Mouse (Mus musculus) intestine, postnatal 0 days (tissue): Measurements from ENCODE around the gene Macrod1. TPM values are rescaled to one million over a fixed set of nuclear protein-coding genes. Genes with fewer than 3 reads are reported as not detected.

ENCODE experiments used
- ATAC-seq: fragments of 200-750 bp; cut with Nextera tagmentation; 2 replicates; pipeline ENCODE4 v1.8.0; 2017; ENCODE audit warnings: mild to moderate bottlenecking, moderate TSS enrichment, moderate library complexity
- H3K27ac ChIP-seq: fragments of 300-500 bp; sonication (generic); 2 replicates; pipeline ENCODE4 v1.5.1; 2014; ENCODE audit warnings: mild to moderate bottlenecking, low read depth, low read length, moderate library complexity
- H3K27me3 ChIP-seq: fragments of 300-500 bp; sonication (generic); replicated peaks from 2 replicates; pipeline ENCODE4 v1.6.1; 2014; ENCODE audit warnings: low read length, mixed read lengths; ENCODE audit not compliant: control insufficient read depth, insufficient read depth
- H3K36me3 ChIP-seq: fragments of 300-500 bp; sonication (generic); 2 replicates; pipeline ENCODE4 v1.6.1; 2014; ENCODE audit warnings: mild to moderate bottlenecking, moderate library complexity; ENCODE audit not compliant: control insufficient read depth, insufficient read depth
- H3K4me1 ChIP-seq: fragments of 300-500 bp; sonication (generic); replicated peaks from 2 replicates; pipeline ENCODE4 v1.6.1; 2014; ENCODE audit warnings: antibody characterized with exemption, low read length, mixed read lengths; ENCODE audit not compliant: control insufficient read depth, insufficient read depth
- H3K4me2 ChIP-seq: fragments of 300-500 bp; sonication (generic); replicated peaks from 2 replicates; pipeline ENCODE4 v1.6.1; 2014; ENCODE audit warnings: low read depth, mild to moderate bottlenecking, moderate library complexity
- H3K4me3 ChIP-seq: fragments of 300-500 bp; sonication (generic); 2 replicates; pipeline ENCODE4 v1.5.1; 2014; ENCODE audit warnings: low read depth, low read length
- H3K9ac ChIP-seq: fragments of 300-500 bp; sonication (generic); 2 replicates; pipeline ENCODE4 v1.6.1; 2014; ENCODE audit warnings: mild to moderate bottlenecking, low read depth, low read length
- H3K9me3 ChIP-seq: fragments of 300-500 bp; sonication (generic); 2 replicates; pipeline ENCODE4 v1.6.1; 2016; ENCODE audit warnings: mixed run types; ENCODE audit not compliant: control insufficient read depth
- CTCF ChIP-seq: sonication (generic); IDR thresholded peaks from 2 replicates; pipeline ENCODE4 v1.5.1; 2016; ENCODE audit warnings: low read depth, mild to moderate bottlenecking, control low read depth, antibody characterized with exemption, moderate library complexity
- WGBS: fragments of 180-500 bp; shearing (Covaris S2); extraction: QIAGEN DNeasy Blood & Tissue Kit; methylation state at CpG from one replicate; pipeline ENCODE4 v1.1.7; 2014; 5-methylcytosine and 5-hydroxymethylcytosine counted together
- polyA plus RNA-seq: library from polyadenylated mRNA; unstranded; fragments of >200 nt; fragmentation: Nextera tagmentation; extraction: Ambion mirVana; gene quantifications from 2 replicates; pipeline ENCODE4 v1.2.1, GENCODE M21; 2015

Gene Macrod1
- polyA plus RNA-seq, 1 experiment from 2014 or later = 15.1 TPM

DNA sequence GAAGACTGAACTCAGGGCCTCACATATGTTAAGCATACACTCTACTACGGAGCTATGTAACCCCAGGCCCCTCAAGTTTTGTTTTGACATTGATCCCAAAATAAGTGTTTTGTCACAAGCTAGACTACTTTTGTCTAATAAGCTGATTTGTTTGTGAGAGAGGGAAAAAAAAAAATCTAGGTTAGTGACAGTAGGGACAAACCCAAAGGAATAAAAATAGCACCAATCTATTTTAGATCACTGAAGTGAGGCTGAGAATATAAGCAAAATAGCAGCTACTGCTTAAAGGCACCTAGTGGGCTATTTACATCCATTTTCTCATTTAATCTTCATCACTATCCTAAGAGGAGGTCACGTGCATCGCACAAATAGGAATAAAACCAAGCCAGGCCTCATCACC lies 183.0 kb downstream of the Macrod1 start:
- 78% methylated on average over 3 of the region's 3 CpGs for WGBS
- no peak overlapping the region for H3K9ac ChIP-seq
- H3K4me2 ChIP-seq = peak overlapping the region; percentile 99
- H3K4me1 ChIP-seq = no peaks in the 10 kb centered on the region
- no peak overlapping the region for H3K27ac ChIP-seq
- 0 out of 2 replicates have a peak overlapping the region, but pooled peaks have one; percentile 85 for H3K4me3 ChIP-seq
- H3K27me3 ChIP-seq = no peaks in the 10 kb centered on the region
- ATAC-seq = no peak
- H3K36me3 ChIP-seq = peaks cover 15% of the 10 kb centered on the region
- H3K9me3 ChIP-seq = no peaks in the 10 kb centered on the region
- no peak for TF ChIP-seq CTCF

DNA sequence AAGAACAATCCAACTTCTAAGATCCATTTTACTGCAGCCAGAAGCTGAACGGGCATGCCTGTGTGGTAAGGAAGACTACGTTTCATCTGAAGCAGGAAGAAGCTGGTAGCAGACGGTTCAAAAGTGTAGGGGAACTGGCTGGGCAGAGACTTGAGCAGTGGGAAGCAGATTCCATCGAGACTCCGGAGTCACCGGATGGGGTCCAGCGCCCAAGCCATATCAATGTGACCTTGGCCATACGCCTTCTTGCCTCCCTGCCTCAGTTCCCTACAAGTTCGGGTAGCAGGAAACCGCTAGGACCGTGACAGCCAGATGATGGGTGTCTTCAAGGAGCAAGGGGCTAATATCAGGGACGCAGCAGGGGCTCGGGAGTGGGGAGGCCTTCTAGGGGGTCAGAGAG lies 183.7 kb downstream of the Macrod1 start:
- ATAC-seq = no peak
- H3K36me3 ChIP-seq = peaks cover 15% of the 10 kb centered on the region
- H3K9me3 ChIP-seq = no peaks in the 10 kb centered on the region
- H3K27ac ChIP-seq = peak overlapping the region; percentile 77
- no peaks in the 10 kb centered on the region for H3K27me3 ChIP-seq
- TF ChIP-seq CTCF = no peak
- peak overlapping the region; percentile 85 for H3K4me3 ChIP-seq
- H3K4me1 ChIP-seq = no peaks in the 10 kb centered on the region
- peak overlapping the region; percentile 99 for H3K4me2 ChIP-seq
- peak overlapping the region; percentile 79 for H3K9ac ChIP-seq
- 1% methylated on average over 13 of the region's 13 CpGs for WGBS

DNA sequence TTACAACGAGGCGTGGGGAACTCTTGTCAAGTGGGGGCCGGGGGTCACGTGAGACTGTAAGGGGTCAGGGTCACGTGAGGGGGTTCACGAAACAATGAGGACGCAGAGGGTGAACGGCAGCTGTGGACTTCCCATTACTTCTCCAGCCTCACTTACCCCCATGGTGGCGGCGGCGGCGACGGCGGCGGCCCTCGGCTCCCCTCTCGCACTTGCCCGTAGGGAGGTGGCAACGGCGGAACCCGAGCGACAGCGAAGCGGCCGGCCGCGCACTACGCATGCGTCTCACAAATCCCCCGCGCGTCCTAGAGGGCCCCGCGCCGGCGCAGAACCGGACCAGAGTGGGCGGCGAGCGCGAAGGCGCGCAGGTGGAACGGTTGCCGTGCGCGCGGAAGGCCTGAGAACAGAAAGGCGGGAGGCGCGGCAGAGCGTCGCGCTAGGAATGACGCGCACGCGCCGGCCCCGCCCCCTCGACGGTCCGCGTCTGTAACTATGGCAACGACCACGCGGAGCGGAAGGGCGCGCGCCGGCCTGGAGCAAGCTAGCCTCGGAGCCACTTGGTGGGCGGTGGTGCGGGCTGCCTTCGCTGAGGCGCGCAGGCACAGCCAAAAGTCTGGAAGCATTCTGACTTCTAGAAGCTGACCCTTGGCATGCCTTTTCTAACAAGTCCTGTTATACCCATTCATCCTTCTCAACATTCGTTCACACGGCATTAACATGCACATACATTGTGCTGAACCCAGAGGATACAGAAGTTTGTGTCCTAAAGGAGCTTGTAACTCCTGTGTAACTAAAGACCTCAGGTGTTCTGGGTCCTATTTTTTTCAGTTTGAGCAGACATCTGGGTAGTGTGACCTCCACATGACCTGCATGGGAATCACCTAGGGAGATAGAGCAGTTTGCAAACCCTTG lies 184.4 kb downstream of the Macrod1 start, which contains the start of gene Naa40:
TSS of gene Naa40 (minus strand) at position 402 of the 909 bp plus-strand sequence.
- peak; percentile 97 for ATAC-seq
- TF ChIP-seq CTCF = no peak
- no peaks in the 10 kb centered on the region for H3K27me3 ChIP-seq
- WGBS = 1% methylated on average over 78 of the region's 80 CpGs
- H3K9me3 ChIP-seq = no peaks in the 10 kb centered on the region
- peak within 1 kb of the TSS; percentile 99 for H3K4me2 ChIP-seq
- H3K4me3 ChIP-seq = peak within 1 kb of the TSS; percentile 85
- peaks cover 13% of the 10 kb centered on the region for H3K36me3 ChIP-seq
- no peaks in the 10 kb centered on the region for H3K4me1 ChIP-seq
- H3K9ac ChIP-seq = peak within 1 kb of the TSS; percentile 79
- peak within 1 kb of the TSS; percentile 77 for H3K27ac ChIP-seq

DNA sequence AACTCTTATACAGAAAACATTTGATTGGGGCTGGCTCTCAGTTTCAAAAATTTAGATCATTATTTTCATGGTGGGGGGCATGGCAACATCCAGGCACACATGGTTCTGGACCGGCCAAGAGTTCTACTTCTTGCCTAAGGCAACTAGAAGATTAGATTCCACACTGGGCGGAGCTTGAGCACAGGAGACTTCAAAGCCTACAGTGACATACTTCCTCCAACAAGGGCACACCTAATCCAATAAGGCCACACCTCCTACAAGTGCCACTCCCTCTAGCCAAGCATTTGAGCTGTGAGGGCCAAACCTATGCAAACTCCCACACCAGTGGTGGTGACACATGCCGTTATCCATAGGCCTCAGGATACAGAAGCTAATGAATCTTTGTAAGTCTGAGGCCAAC lies 189.4 kb downstream of the Macrod1 start:
- ATAC-seq = peak; percentile 24; the same call in 1 of the 2 replicates
- Histone ChIP-seq H3K4me1 (no peaks in the 10 kb centered on the region), H3K4me3 (no peak overlapping the region), H3K4me2 (no peak overlapping the region), H3K9me3 (no peaks in the 10 kb centered on the region), H3K27me3 (no peaks in the 10 kb centered on the region), H3K9ac (no peak overlapping the region), H3K36me3 (no peaks in the 10 kb centered on the region), H3K27ac (no peak overlapping the region)
- TF ChIP-seq CTCF = no peak
- 67% methylated on average over 3 of the region's 3 CpGs for WGBS

Other genes starting within 250 kb of the Macrod1 start
- gene Rps6ka4, start 216.2 kb upstream of the Macrod1 start, polyA plus RNA-seq = 15.7 and 16.7 TPM in 2 replicates
- gene Ccdc88b, start 198.6 kb upstream of the Macrod1 start, polyA plus RNA-seq = 1.4 and 1.7 TPM in 2 replicates
- gene Trmt112, start 147.1 kb upstream of the Macrod1 start, polyA plus RNA-seq = 52.0 and 54.4 TPM in 2 replicates
- gene Prdx5, start 146.7 kb upstream of the Macrod1 start, polyA plus RNA-seq = 910 and 912 TPM in 2 replicates
- gene Esrra, start 135.0 kb upstream of the Macrod1 start, polyA plus RNA-seq = 63.6 TPM in 2 replicates
- gene Catsperz, start 131.4 kb upstream of the Macrod1 start, polyA plus RNA-seq = 0.65 and 0.76 TPM in 2 replicates
- gene Kcnk4, start 122.3 kb upstream of the Macrod1 start, polyA plus RNA-seq = 0.21 and 0.38 TPM in 2 replicates
- 66.2 and 70.1 TPM in 2 replicates for gene Bad, start 114.9 kb upstream of the Macrod1 start, polyA plus RNA-seq
- 20.0 and 20.9 TPM in 2 replicates for gene Gpr137, start 114.3 kb upstream of the Macrod1 start, polyA plus RNA-seq
- 102 and 105 TPM in 2 replicates for gene Ppp1r14b, start 81.8 kb upstream of the Macrod1 start, polyA plus RNA-seq
- gene Plcb3, start 80.3 kb upstream of the Macrod1 start, polyA plus RNA-seq = 107 and 123 TPM in 2 replicates
- 135 and 142 TPM in 2 replicates for gene Fkbp2, start 76.3 kb upstream of the Macrod1 start, polyA plus RNA-seq
- gene Vegfb, start 69.2 kb upstream of the Macrod1 start, polyA plus RNA-seq = 23.2 and 25.2 TPM in 2 replicates
- 32.3 and 35.1 TPM in 2 replicates for gene Dnajc4, start 64.2 kb upstream of the Macrod1 start, polyA plus RNA-seq
- 50.4 and 51.9 TPM in 2 replicates for gene Nudt22, start 60.7 kb upstream of the Macrod1 start, polyA plus RNA-seq
- 7.6 and 10.2 TPM in 2 replicates for gene Trpt1, start 60.7 kb upstream of the Macrod1 start, polyA plus RNA-seq
- 8.9 and 9.3 TPM in 2 replicates for gene Fermt3, start 37.3 kb upstream of the Macrod1 start, polyA plus RNA-seq
- gene Stip1, start 16.8 kb upstream of the Macrod1 start, polyA plus RNA-seq = 46.2 and 47.8 TPM in 2 replicates
- 0.75 and 0.82 TPM in 2 replicates for gene Flrt1, start 48.9 kb downstream of the Macrod1 start, polyA plus RNA-seq
- gene Otub1, start 149.5 kb downstream of the Macrod1 start, polyA plus RNA-seq = 121 and 126 TPM in 2 replicates
- gene Cox8a, start 160.8 kb downstream of the Macrod1 start, polyA plus RNA-seq = 2,194 and 2,204 TPM in 2 replicates
- 18.6 and 19.7 TPM in 2 replicates for gene Naa40, start 184.4 kb downstream of the Macrod1 start, polyA plus RNA-seq
- 1.5 and 2.2 TPM in 2 replicates for gene Rcor2, start 210.5 kb downstream of the Macrod1 start, polyA plus RNA-seq